Mouse (Mus musculus): ENCODE results near the gene Bbs4. TPM values are rescaled to one million over a fixed set of nuclear protein-coding genes. Genes with fewer than 3 reads are reported as not detected.
A peak's percentile ranks its signal among the peaks of the same experiment; 100 is the strongest.
"Not testable (repeated sequence)": the region's sequence is repeated elsewhere in the genome, so short reads cannot be mapped to it uniquely, and the experiment has no call there.

Bbs4 gene
- polyA plus RNA-seq (2014; fragmentation: Nextera tagmentation; extraction: Ambion mirVana) = 21.8 and 22.0 TPM in 2 replicates

GRCm38 (mm10) chr9:59353253-59353639, at the start of gene Bbs4:
Gene Bbs4, minus strand, starts transcription at chr9:59353508.
- no peaks in the 10 kb centered on the region for H3K9me3 ChIP-seq (ENCODE audit: control insufficient read depth, low read length)

GRCm38 (mm10) chr9:59389086-59389485, 35.8 kb upstream of the Bbs4 start:
- ATAC-seq (ENCODE audit: low FRiP score) = no peak

More at GRCm38 (mm10) chr9:59353253-59353639, at the start of gene Bbs4:
- peak; percentile 89 for ATAC-seq (ENCODE audit: low FRiP score)
- peak within 1 kb of the TSS; percentile 80 for H3K27ac ChIP-seq (ENCODE audit: low read depth, low read length)
- H3K36me3 ChIP-seq (ENCODE audit: control insufficient read depth, insufficient read depth, low read length) = no peaks in the 10 kb centered on the region
- H3K4me2 ChIP-seq (replicated peaks; ENCODE audit: low read depth, low read length) = peak within 1 kb of the TSS; percentile 35
- whole genome bisulfite sequencing = 0% methylated on average over 31 of the region's 32 CpGs
- H3K27me3 ChIP-seq (ENCODE audit: control insufficient read depth, insufficient read depth, low read length) = no peaks in the 10 kb centered on the region
- H3K4me3 ChIP-seq (ENCODE audit: low read depth, low read length) = peak within 1 kb of the TSS; percentile 66
- H3K4me1 ChIP-seq (replicated peaks; ENCODE audit: control insufficient read depth, insufficient read depth, low read length) = no peaks in the 10 kb centered on the region
- peak; percentile 93 for DNase-seq (ENCODE audit: low spot score)
- H3K9ac ChIP-seq (ENCODE audit: low read depth, low read length) = peak within 1 kb of the TSS; percentile 78

GRCm38 (mm10) chr9:59388311-59388710, 35.0 kb upstream of the Bbs4 start:
- H3K4me1 ChIP-seq (replicated peaks; ENCODE audit: control insufficient read depth, insufficient read depth, low read length) = no peaks in the 10 kb centered on the region
- no peak overlapping the region for H3K9ac ChIP-seq (ENCODE audit: low read depth, low read length)
- no peak overlapping the region for H3K4me3 ChIP-seq (ENCODE audit: low read depth, low read length)
- DNase-seq (ENCODE audit: low spot score) (no peak), ATAC-seq (ENCODE audit: low FRiP score) (no peak)
- H3K4me2 ChIP-seq (replicated peaks; ENCODE audit: low read depth, low read length) = no peak overlapping the region
- H3K27me3 ChIP-seq (ENCODE audit: control insufficient read depth, insufficient read depth, low read length) = no peaks in the 10 kb centered on the region
- no peaks in the 10 kb centered on the region for H3K9me3 ChIP-seq (ENCODE audit: control insufficient read depth, low read length)
- no peak overlapping the region for H3K27ac ChIP-seq (ENCODE audit: low read depth, low read length)
- peaks cover 12% of the 10 kb centered on the region; the same call in 1 of the 2 replicates for H3K36me3 ChIP-seq (ENCODE audit: control insufficient read depth, insufficient read depth, low read length)
- 81% methylated on average over 1 of the region's 1 CpGs for WGBS

More at GRCm38 (mm10) chr9:59389086-59389485, 35.8 kb upstream of the Bbs4 start:
- Histone ChIP-seq H3K4me3 (ENCODE audit: low read depth, low read length) (no peak overlapping the region), H3K9ac (ENCODE audit: low read depth, low read length) (no peak overlapping the region), H3K27me3 (ENCODE audit: control insufficient read depth, insufficient read depth, low read length) (no peaks in the 10 kb centered on the region), H3K4me1 (replicated peaks; ENCODE audit: control insufficient read depth, insufficient read depth, low read length) (no peaks in the 10 kb centered on the region), H3K4me2 (replicated peaks; ENCODE audit: low read depth, low read length) (no peak overlapping the region), H3K9me3 (ENCODE audit: control insufficient read depth, low read length) (no peaks in the 10 kb centered on the region), H3K36me3 (ENCODE audit: control insufficient read depth, insufficient read depth, low read length) (peaks cover 12% of the 10 kb centered on the region; the same call in 1 of the 2 replicates), H3K27ac (ENCODE audit: low read depth, low read length) (no peak overlapping the region)
- 79% methylated on average over 4 of the region's 4 CpGs for WGBS
- no peak for DNase-seq (ENCODE audit: low spot score)

GRCm38 (mm10) chr9:59387461-59387860, 34.2 kb upstream of the Bbs4 start:
- Histone ChIP-seq H3K9ac (ENCODE audit: low read depth, low read length) (no peak overlapping the region), H3K4me2 (replicated peaks; ENCODE audit: low read depth, low read length) (no peak overlapping the region), H3K9me3 (ENCODE audit: control insufficient read depth, low read length) (no peaks in the 10 kb centered on the region), H3K27me3 (ENCODE audit: control insufficient read depth, insufficient read depth, low read length) (no peaks in the 10 kb centered on the region), H3K4me1 (replicated peaks; ENCODE audit: control insufficient read depth, insufficient read depth, low read length) (no peaks in the 10 kb centered on the region), H3K27ac (ENCODE audit: low read depth, low read length) (no peak overlapping the region), H3K36me3 (ENCODE audit: control insufficient read depth, insufficient read depth, low read length) (peaks cover 6% of the 10 kb centered on the region; the same call in 1 of the 2 replicates), H3K4me3 (ENCODE audit: low read depth, low read length) (no peak overlapping the region)
- WGBS = 56% methylated on average over 3 of the region's 3 CpGs
- no peak for ATAC-seq (ENCODE audit: low FRiP score)
- DNase-seq (ENCODE audit: low spot score) = no peak

GRCm38 (mm10) chr9:59375626-59376025, 22.3 kb upstream of the Bbs4 start:
- Histone ChIP-seq H3K27me3 (ENCODE audit: control insufficient read depth, insufficient read depth, low read length) (no peaks in the 10 kb centered on the region), H3K4me3 (ENCODE audit: low read depth, low read length) (no peak overlapping the region), H3K27ac (ENCODE audit: low read depth, low read length) (no peak overlapping the region), H3K36me3 (ENCODE audit: control insufficient read depth, insufficient read depth, low read length) (no peaks in the 10 kb centered on the region), H3K4me2 (replicated peaks; ENCODE audit: low read depth, low read length) (no peak overlapping the region), H3K4me1 (replicated peaks; ENCODE audit: control insufficient read depth, insufficient read depth, low read length) (no peaks in the 10 kb centered on the region), H3K9me3 (ENCODE audit: control insufficient read depth, low read length) (no peaks in the 10 kb centered on the region), H3K9ac (ENCODE audit: low read depth, low read length) (no peak overlapping the region)
- 93% methylated on average over 15 of the region's 15 CpGs for WGBS
- ATAC-seq (ENCODE audit: low FRiP score) (no peak), DNase-seq (ENCODE audit: low spot score) (no peak)

- Histone ChIP-seq H3K4me2 (replicated peaks; ENCODE audit: low read depth, low read length) (no peak overlapping the region), H3K9ac (ENCODE audit: low read depth, low read length) (no peak overlapping the region), H3K27ac (ENCODE audit: low read depth, low read length) (no peak overlapping the region), H3K36me3 (ENCODE audit: control insufficient read depth, insufficient read depth, low read length) (no peaks in the 10 kb centered on the region), H3K27me3 (ENCODE audit: control insufficient read depth, insufficient read depth, low read length) (no peaks in the 10 kb centered on the region), H3K4me3 (ENCODE audit: low read depth, low read length) (no peak overlapping the region), H3K9me3 (ENCODE audit: control insufficient read depth, low read length) (no peaks in the 10 kb centered on the region), H3K4me1 (replicated peaks; ENCODE audit: control insufficient read depth, insufficient read depth, low read length) (no peaks in the 10 kb centered on the region)
- ATAC-seq (ENCODE audit: low FRiP score) (no peak), DNase-seq (ENCODE audit: low spot score) (no peak)
- 88% methylated on average over 9 of the region's 9 CpGs for WGBS
Observed at GRCm38 (mm10) chr9:59369646-59370045, 16.3 kb upstream of the Bbs4 start.

GRCm38 (mm10) chr9:59369220-59369619, 15.9 kb upstream of the Bbs4 start:
- no peaks in the 10 kb centered on the region for H3K4me1 ChIP-seq (replicated peaks; ENCODE audit: control insufficient read depth, insufficient read depth, low read length)
- H3K4me3 ChIP-seq (ENCODE audit: low read depth, low read length) = no peak overlapping the region
- H3K4me2 ChIP-seq (replicated peaks; ENCODE audit: low read depth, low read length) = no peak overlapping the region
- WGBS = 79% methylated on average over 5 of the region's 5 CpGs
- no peak overlapping the region for H3K27ac ChIP-seq (ENCODE audit: low read depth, low read length)
- H3K9ac ChIP-seq (ENCODE audit: low read depth, low read length) = no peak overlapping the region
- H3K9me3 ChIP-seq (ENCODE audit: control insufficient read depth, low read length) = no peaks in the 10 kb centered on the region
- no peaks in the 10 kb centered on the region for H3K27me3 ChIP-seq (ENCODE audit: control insufficient read depth, insufficient read depth, low read length)
- no peak for ATAC-seq (ENCODE audit: low FRiP score)
- H3K36me3 ChIP-seq (ENCODE audit: control insufficient read depth, insufficient read depth, low read length) = no peaks in the 10 kb centered on the region
- DNase-seq (ENCODE audit: low spot score) = no peak

- WGBS = 60% methylated on average over 1 of the region's 3 CpGs
- H3K36me3 ChIP-seq (ENCODE audit: control insufficient read depth, insufficient read depth, low read length); DNase-seq (ENCODE audit: low spot score); H3K27ac ChIP-seq (ENCODE audit: low read depth, low read length); ATAC-seq (ENCODE audit: low FRiP score); H3K4me2 ChIP-seq (replicated peaks; ENCODE audit: low read depth, low read length); H3K4me3 ChIP-seq (ENCODE audit: low read depth, low read length); H3K4me1 ChIP-seq (replicated peaks; ENCODE audit: control insufficient read depth, insufficient read depth, low read length); H3K27me3 ChIP-seq (ENCODE audit: control insufficient read depth, insufficient read depth, low read length); H3K9me3 ChIP-seq (ENCODE audit: control insufficient read depth, low read length); H3K9ac ChIP-seq (ENCODE audit: low read depth, low read length): not testable (repeated sequence)
Observed at GRCm38 (mm10) chr9:59360487-59360886, 7.2 kb upstream of the Bbs4 start.

GRCm38 (mm10) chr9:59358041-59358440, 4.7 kb upstream of the Bbs4 start:
- not testable (repeated sequence) for H3K4me1 ChIP-seq (replicated peaks; ENCODE audit: control insufficient read depth, insufficient read depth, low read length); H3K27ac ChIP-seq (ENCODE audit: low read depth, low read length); H3K36me3 ChIP-seq (ENCODE audit: control insufficient read depth, insufficient read depth, low read length); H3K4me3 ChIP-seq (ENCODE audit: low read depth, low read length); H3K27me3 ChIP-seq (ENCODE audit: control insufficient read depth, insufficient read depth, low read length); H3K9ac ChIP-seq (ENCODE audit: low read depth, low read length); H3K4me2 ChIP-seq (replicated peaks; ENCODE audit: low read depth, low read length); ATAC-seq (ENCODE audit: low FRiP score); DNase-seq (ENCODE audit: low spot score); H3K9me3 ChIP-seq (ENCODE audit: control insufficient read depth, low read length)
- WGBS = 54% methylated on average over 1 of the region's 1 CpGs
